Mouse (Mus musculus): ENCODE measurements around the gene App. TPM values are rescaled to one million over a fixed set of nuclear protein-coding genes. Genes with fewer than 3 reads are reported as not detected.

Gene App
- polyA plus RNA-seq, 1 experiment from 2014 or later: 161 TPM

GRCm38 (mm10) chr16:85062732-85063131 is 110.8 kb downstream of the App start:
- Histone ChIP-seq H3K36me3 (peaks cover 14% of the 10 kb centered on the region), H3K9me3 (0 out of 2 replicates have a peak, but pooled peaks cover 4% of the 10 kb centered on the region), H3K27ac (no peak overlapping the region), H3K4me1 (replicated peaks) (no peaks in the 10 kb centered on the region), H3K27me3 (ENCODE audit: insufficient read depth, poor library complexity, severe bottlenecking) (no peaks in the 10 kb centered on the region), H3K4me3 (no peak overlapping the region)
- DNase-seq (ENCODE audit: low spot score): no peak
- 94% methylated on average over 3 of the region's 3 CpGs for WGBS

GRCm38 (mm10) chr16:85061725-85062124 is 111.8 kb downstream of the App start:
- Histone ChIP-seq H3K27ac (no peak overlapping the region), H3K4me3 (no peak overlapping the region), H3K27me3 (ENCODE audit: insufficient read depth, poor library complexity, severe bottlenecking) (no peaks in the 10 kb centered on the region), H3K4me1 (replicated peaks) (no peaks in the 10 kb centered on the region), H3K9me3 (0 out of 2 replicates have a peak, but pooled peaks cover 4% of the 10 kb centered on the region), H3K36me3 (peaks cover 21% of the 10 kb centered on the region)
- DNase-seq (ENCODE audit: low spot score): no peak
- 92% methylated on average over 4 of the region's 4 CpGs for WGBS

GRCm38 (mm10) chr16:85058138-85058537 is 115.4 kb downstream of the App start:
- 87% methylated on average over 5 of the region's 5 CpGs for WGBS
- Histone ChIP-seq H3K27ac (no peak overlapping the region), H3K4me1 (replicated peaks) (no peaks in the 10 kb centered on the region), H3K9me3 (0 out of 2 replicates have a peak, but pooled peaks cover 4% of the 10 kb centered on the region), H3K36me3 (peaks cover 37% of the 10 kb centered on the region), H3K27me3 (ENCODE audit: insufficient read depth, poor library complexity, severe bottlenecking) (no peaks in the 10 kb centered on the region), H3K4me3 (no peak overlapping the region)
- no peak for DNase-seq (ENCODE audit: low spot score)

GRCm38 (mm10) chr16:85056212-85056611 is 117.4 kb downstream of the App start:
- WGBS: 96% methylated on average over 10 of the region's 10 CpGs
- H3K9me3 ChIP-seq: no peaks in the 10 kb centered on the region

GRCm38 (mm10) chr16:85053996-85054395 is 119.6 kb downstream of the App start:
- no peak overlapping the region for H3K4me3 ChIP-seq
- no peak for DNase-seq (ENCODE audit: low spot score)
- WGBS: 94% methylated on average over 7 of the region's 7 CpGs
- no peaks in the 10 kb centered on the region for H3K9me3 ChIP-seq
- no peaks in the 10 kb centered on the region for H3K27me3 ChIP-seq (ENCODE audit: insufficient read depth, poor library complexity, severe bottlenecking)
- H3K27ac ChIP-seq: no peak overlapping the region
- peaks cover 27% of the 10 kb centered on the region for H3K36me3 ChIP-seq
- no peaks in the 10 kb centered on the region for H3K4me1 ChIP-seq (replicated peaks)

More at GRCm38 (mm10) chr16:85056212-85056611, 117.4 kb downstream of the App start:
- Histone ChIP-seq H3K27ac (no peak overlapping the region), H3K36me3 (peaks cover 30% of the 10 kb centered on the region), H3K4me3 (no peak overlapping the region), H3K27me3 (ENCODE audit: insufficient read depth, poor library complexity, severe bottlenecking) (no peaks in the 10 kb centered on the region), H3K4me1 (replicated peaks) (no peaks in the 10 kb centered on the region)
- DNase-seq (ENCODE audit: low spot score): no peak

GRCm38 (mm10) chr16:85047310-85047709 is 126.3 kb downstream of the App start:
- WGBS: 73% methylated on average over 6 of the region's 6 CpGs
- H3K27me3 ChIP-seq (ENCODE audit: insufficient read depth, poor library complexity, severe bottlenecking): no peaks in the 10 kb centered on the region
- no peak for DNase-seq (ENCODE audit: low spot score)
- H3K4me3 ChIP-seq: no peak overlapping the region
- H3K4me1 ChIP-seq (replicated peaks): no peaks in the 10 kb centered on the region
- H3K27ac ChIP-seq: no peak overlapping the region
- no peaks in the 10 kb centered on the region for H3K9me3 ChIP-seq
- peaks cover 20% of the 10 kb centered on the region for H3K36me3 ChIP-seq

- no peak for DNase-seq (ENCODE audit: low spot score)
- peaks cover 37% of the 10 kb centered on the region for H3K36me3 ChIP-seq
- WGBS: 49% methylated on average over 3 of the region's 3 CpGs
- H3K9me3 ChIP-seq: no peaks in the 10 kb centered on the region
- no peaks in the 10 kb centered on the region for H3K27me3 ChIP-seq (ENCODE audit: insufficient read depth, poor library complexity, severe bottlenecking)
- no peak overlapping the region for H3K4me3 ChIP-seq
- no peak overlapping the region for H3K27ac ChIP-seq
- peaks cover 7% of the 10 kb centered on the region for H3K4me1 ChIP-seq (replicated peaks)
Measured at GRCm38 (mm10) chr16:85041153-85041959, 132.2 kb downstream of the App start.

- Histone ChIP-seq H3K4me3 (no peak overlapping the region), H3K27me3 (ENCODE audit: insufficient read depth, poor library complexity, severe bottlenecking) (no peaks in the 10 kb centered on the region), H3K4me1 (replicated peaks) (peaks cover 7% of the 10 kb centered on the region), H3K36me3 (peaks cover 33% of the 10 kb centered on the region), H3K9me3 (no peaks in the 10 kb centered on the region), H3K27ac (no peak overlapping the region)
- DNase-seq (ENCODE audit: low spot score): no peak
- WGBS: 96% methylated on average over 8 of the region's 8 CpGs
Measured at GRCm38 (mm10) chr16:85038731-85039130, 134.8 kb downstream of the App start.

GRCm38 (mm10) chr16:85037969-85038644 is 135.5 kb downstream of the App start:
- WGBS: 90% methylated on average over 10 of the region's 10 CpGs
- no peaks in the 10 kb centered on the region for H3K9me3 ChIP-seq
- H3K4me3 ChIP-seq: no peak overlapping the region
- peaks cover 7% of the 10 kb centered on the region for H3K4me1 ChIP-seq (replicated peaks)
- no peak for DNase-seq (ENCODE audit: low spot score)
- peaks cover 29% of the 10 kb centered on the region for H3K36me3 ChIP-seq
- H3K27ac ChIP-seq: no peak overlapping the region
- H3K27me3 ChIP-seq (ENCODE audit: insufficient read depth, poor library complexity, severe bottlenecking): no peaks in the 10 kb centered on the region

- no peaks in the 10 kb centered on the region for H3K27me3 ChIP-seq (ENCODE audit: insufficient read depth, poor library complexity, severe bottlenecking)
- H3K4me3 ChIP-seq: no peak overlapping the region
- H3K36me3 ChIP-seq: peaks cover 42% of the 10 kb centered on the region
- 86% methylated on average over 5 of the region's 5 CpGs for WGBS
- H3K4me1 ChIP-seq (replicated peaks): no peaks in the 10 kb centered on the region
- DNase-seq (ENCODE audit: low spot score): no peak
- no peak overlapping the region for H3K27ac ChIP-seq
- no peaks in the 10 kb centered on the region for H3K9me3 ChIP-seq
Measured at GRCm38 (mm10) chr16:85035815-85036214, 137.8 kb downstream of the App start.

GRCm38 (mm10) chr16:85033747-85034146 is 139.8 kb downstream of the App start:
- no peaks in the 10 kb centered on the region for H3K4me1 ChIP-seq (replicated peaks)
- H3K27me3 ChIP-seq (ENCODE audit: insufficient read depth, poor library complexity, severe bottlenecking): no peaks in the 10 kb centered on the region
- WGBS: 92% methylated on average over 5 of the region's 5 CpGs
- H3K9me3 ChIP-seq: no peaks in the 10 kb centered on the region
- H3K27ac ChIP-seq: no peak overlapping the region
- DNase-seq (ENCODE audit: low spot score): no peak
- peaks cover 62% of the 10 kb centered on the region for H3K36me3 ChIP-seq
- H3K4me3 ChIP-seq: no peak overlapping the region

GRCm38 (mm10) chr16:85030810-85031209 is 142.8 kb downstream of the App start:
- WGBS: 94% methylated on average over 12 of the region's 12 CpGs
- H3K4me1 ChIP-seq (replicated peaks): no peaks in the 10 kb centered on the region
- peaks cover 70% of the 10 kb centered on the region for H3K36me3 ChIP-seq
- no peaks in the 10 kb centered on the region for H3K9me3 ChIP-seq
- no peak overlapping the region for H3K4me3 ChIP-seq
- DNase-seq (ENCODE audit: low spot score): no peak
- H3K27me3 ChIP-seq (ENCODE audit: insufficient read depth, poor library complexity, severe bottlenecking): no peaks in the 10 kb centered on the region
- no peak overlapping the region for H3K27ac ChIP-seq

GRCm38 (mm10) chr16:85028396-85028795 is 145.2 kb downstream of the App start:
- 0 out of 2 replicates have a peak, but pooled peaks cover 3% of the 10 kb centered on the region for H3K9me3 ChIP-seq
- H3K27me3 ChIP-seq (ENCODE audit: insufficient read depth, poor library complexity, severe bottlenecking): no peaks in the 10 kb centered on the region
- H3K4me1 ChIP-seq (replicated peaks): no peaks in the 10 kb centered on the region
- DNase-seq (ENCODE audit: low spot score): no peak
- H3K4me3 ChIP-seq: no peak overlapping the region
- no peak overlapping the region for H3K27ac ChIP-seq
- WGBS: 91% methylated on average over 4 of the region's 4 CpGs
- H3K36me3 ChIP-seq: peaks cover 94% of the 10 kb centered on the region

All from hindbrain, embryonic 10.5 days (tissue).